Mouse (Mus musculus): ENCODE measurements around the gene Pold1.

DNA sequence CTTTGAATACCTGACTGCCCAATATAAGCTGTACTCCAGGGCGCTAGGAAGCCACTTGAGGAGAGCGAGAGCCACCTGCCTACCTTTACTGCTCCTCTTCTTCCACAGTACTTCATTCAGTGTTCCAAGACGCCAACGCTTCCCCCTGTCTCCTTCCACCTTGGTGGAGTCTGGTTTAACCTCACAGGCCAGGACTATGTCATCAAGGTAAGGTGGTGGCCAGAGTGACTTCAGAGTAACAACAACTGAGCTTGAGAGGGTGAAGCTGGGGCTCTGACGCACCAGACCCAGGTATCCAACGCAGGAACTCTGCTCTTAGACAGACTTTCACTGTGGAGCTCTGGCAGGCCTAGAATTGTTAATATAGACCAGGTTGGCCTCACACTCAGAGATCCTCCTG is 37.0 kb upstream of the Pold1 start:
- TF ChIP-seq CTCF (IDR thresholded peaks at IDR 0.05; ENCODE audit: low read depth) (no peak), EP300 (IDR thresholded peaks at IDR 0.05; ENCODE audit: low read depth) (no peak)
